Mouse (Mus musculus): ENCODE measurements around the gene Fzd9. TPM values are rescaled to one million over a fixed set of nuclear protein-coding genes. Genes with fewer than 3 reads are reported as not detected.

Gene Fzd9
- polyA plus RNA-seq, 1 experiment from 2014 or later = 19.7 TPM

- WGBS = 89% methylated on average over 3 of the region's 3 CpGs
These were observed 5.1 kb upstream of the Fzd9 start for GRCm38 (mm10) chr5:135256166-135256565.

GRCm38 (mm10) chr5:135253741-135254401 lies 2.8 kb upstream of the Fzd9 start:
- peak overlapping the region; percentile 43 for H3K9ac ChIP-seq (ENCODE audit: low read length)
- H3K4me3 ChIP-seq (ENCODE audit: low read depth, low read length) = no peak overlapping the region
- ATAC-seq (replicated peaks; ENCODE audit: low FRiP score) (peak; percentile 88), DNase-seq (ENCODE audit: low spot score) (peak; percentile 96)
- H3K27me3 ChIP-seq (ENCODE audit: control insufficient read depth, insufficient read depth, low read length) = no peaks in the 10 kb centered on the region
- 7% methylated on average over 12 of the region's 12 CpGs for WGBS
- peak overlapping the region; percentile 96 for H3K27ac ChIP-seq (ENCODE audit: low read depth, low read length)
- H3K9me3 ChIP-seq (ENCODE audit: control insufficient read depth, low read length) = peaks cover 3% of the 10 kb centered on the region; the same call in 1 of the 2 replicates
- peak overlapping the region; percentile 31; the same call in 1 of the 2 replicates for H3K4me2 ChIP-seq (ENCODE audit: low read depth, low read length, severe bottlenecking)
- H3K36me3 ChIP-seq (ENCODE audit: control insufficient read depth, insufficient read depth, low read length) = no peaks in the 10 kb centered on the region
- peaks cover 39% of the 10 kb centered on the region for H3K4me1 ChIP-seq (replicated peaks; ENCODE audit: control insufficient read depth, insufficient read depth, low read length)

More at GRCm38 (mm10) chr5:135256166-135256565, 5.1 kb upstream of the Fzd9 start:
- Histone ChIP-seq H3K4me2 (ENCODE audit: low read depth, low read length, severe bottlenecking) (no peak overlapping the region), H3K4me1 (replicated peaks; ENCODE audit: control insufficient read depth, insufficient read depth, low read length) (peaks cover 27% of the 10 kb centered on the region), H3K4me3 (ENCODE audit: low read depth, low read length) (no peak overlapping the region), H3K27me3 (ENCODE audit: control insufficient read depth, insufficient read depth, low read length) (no peaks in the 10 kb centered on the region), H3K9me3 (ENCODE audit: control insufficient read depth, low read length) (peaks cover 3% of the 10 kb centered on the region; the same call in 1 of the 2 replicates), H3K36me3 (ENCODE audit: control insufficient read depth, insufficient read depth, low read length) (no peaks in the 10 kb centered on the region), H3K9ac (ENCODE audit: low read length) (no peak overlapping the region), H3K27ac (ENCODE audit: low read depth, low read length) (no peak overlapping the region)
- no peak for ATAC-seq (replicated peaks; ENCODE audit: low FRiP score)
- DNase-seq (ENCODE audit: low spot score) = no peak

- 2% methylated on average over 91 of the region's 92 CpGs for WGBS
- DNase-seq (ENCODE audit: low spot score) (peak; percentile 72), ATAC-seq (replicated peaks; ENCODE audit: low FRiP score) (peak; percentile 18)
- Histone ChIP-seq H3K27ac (ENCODE audit: low read depth, low read length) (no peak overlapping the region), H3K4me2 (ENCODE audit: low read depth, low read length, severe bottlenecking) (peak overlapping the region; percentile 97), H3K4me1 (replicated peaks; ENCODE audit: control insufficient read depth, insufficient read depth, low read length) (peaks cover 46% of the 10 kb centered on the region), H3K27me3 (ENCODE audit: control insufficient read depth, insufficient read depth, low read length) (no peaks in the 10 kb centered on the region), H3K4me3 (ENCODE audit: low read depth, low read length) (peak overlapping the region; percentile 67), H3K9ac (ENCODE audit: low read length) (peak overlapping the region; percentile 73), H3K36me3 (ENCODE audit: control insufficient read depth, insufficient read depth, low read length) (no peaks in the 10 kb centered on the region), H3K9me3 (ENCODE audit: control insufficient read depth, low read length) (no peaks in the 10 kb centered on the region)
These were observed 598 bp downstream of the Fzd9 start for GRCm38 (mm10) chr5:135250186-135251078.

- Histone ChIP-seq H3K27ac (ENCODE audit: low read depth, low read length) (no peak overlapping the region), H3K4me3 (ENCODE audit: low read depth, low read length) (peak overlapping the region; percentile 67), H3K9me3 (ENCODE audit: control insufficient read depth, low read length) (no peaks in the 10 kb centered on the region), H3K9ac (ENCODE audit: low read length) (peak overlapping the region; percentile 73), H3K4me1 (replicated peaks; ENCODE audit: control insufficient read depth, insufficient read depth, low read length) (peaks cover 39% of the 10 kb centered on the region), H3K36me3 (ENCODE audit: control insufficient read depth, insufficient read depth, low read length) (peaks cover 8% of the 10 kb centered on the region), H3K27me3 (ENCODE audit: control insufficient read depth, insufficient read depth, low read length) (no peaks in the 10 kb centered on the region), H3K4me2 (ENCODE audit: low read depth, low read length, severe bottlenecking) (peak overlapping the region; percentile 97)
- ATAC-seq (replicated peaks; ENCODE audit: low FRiP score) (no peak), DNase-seq (ENCODE audit: low spot score) (no peak)
- 79% methylated on average over 16 of the region's 16 CpGs for WGBS
These were observed 1.9 kb downstream of the Fzd9 start for GRCm38 (mm10) chr5:135248956-135249676.

GRCm38 (mm10) chr5:135247337-135247736 lies 3.7 kb downstream of the Fzd9 start:
- no peaks in the 10 kb centered on the region for H3K27me3 ChIP-seq (ENCODE audit: control insufficient read depth, insufficient read depth, low read length)
- peaks cover 27% of the 10 kb centered on the region for H3K4me1 ChIP-seq (replicated peaks; ENCODE audit: control insufficient read depth, insufficient read depth, low read length)
- no peak overlapping the region for H3K27ac ChIP-seq (ENCODE audit: low read depth, low read length)
- DNase-seq (ENCODE audit: low spot score) (no peak), ATAC-seq (replicated peaks; ENCODE audit: low FRiP score) (no peak)
- peaks cover 21% of the 10 kb centered on the region for H3K36me3 ChIP-seq (ENCODE audit: control insufficient read depth, insufficient read depth, low read length)
- H3K9ac ChIP-seq (ENCODE audit: low read length) = no peak overlapping the region
- no peaks in the 10 kb centered on the region for H3K9me3 ChIP-seq (ENCODE audit: control insufficient read depth, low read length)
- peak overlapping the region; percentile 97 for H3K4me2 ChIP-seq (ENCODE audit: low read depth, low read length, severe bottlenecking)
- H3K4me3 ChIP-seq (ENCODE audit: low read depth, low read length) = no peak overlapping the region; the same call in 1 of the 2 replicates
- 78% methylated on average over 9 of the region's 9 CpGs for WGBS

- no peak for ATAC-seq (replicated peaks; ENCODE audit: low FRiP score)
- Histone ChIP-seq H3K27ac (ENCODE audit: low read depth, low read length) (0 out of 2 replicates have a peak overlapping the region, but pooled peaks have one; percentile 21), H3K4me1 (replicated peaks; ENCODE audit: control insufficient read depth, insufficient read depth, low read length) (peaks cover 27% of the 10 kb centered on the region), H3K4me3 (ENCODE audit: low read depth, low read length) (no peak overlapping the region), H3K4me2 (ENCODE audit: low read depth, low read length, severe bottlenecking) (no peak overlapping the region), H3K27me3 (ENCODE audit: control insufficient read depth, insufficient read depth, low read length) (no peaks in the 10 kb centered on the region), H3K9me3 (ENCODE audit: control insufficient read depth, low read length) (no peaks in the 10 kb centered on the region), H3K36me3 (ENCODE audit: control insufficient read depth, insufficient read depth, low read length) (peaks cover 25% of the 10 kb centered on the region), H3K9ac (ENCODE audit: low read length) (no peak overlapping the region)
- 67% methylated on average over 4 of the region's 4 CpGs for WGBS
- DNase-seq (ENCODE audit: low spot score) = no peak
These were observed 4.5 kb downstream of the Fzd9 start for GRCm38 (mm10) chr5:135246531-135246930.

GRCm38 (mm10) chr5:135243166-135243565 lies 7.9 kb downstream of the Fzd9 start:
- ATAC-seq (replicated peaks; ENCODE audit: low FRiP score) (no peak), DNase-seq (ENCODE audit: low spot score) (no peak)
- Histone ChIP-seq H3K27ac (ENCODE audit: low read depth, low read length) (no peak overlapping the region), H3K9ac (ENCODE audit: low read length) (no peak overlapping the region), H3K4me3 (ENCODE audit: low read depth, low read length) (no peak overlapping the region), H3K4me1 (replicated peaks; ENCODE audit: control insufficient read depth, insufficient read depth, low read length) (peaks cover 7% of the 10 kb centered on the region), H3K27me3 (ENCODE audit: control insufficient read depth, insufficient read depth, low read length) (no peaks in the 10 kb centered on the region), H3K36me3 (ENCODE audit: control insufficient read depth, insufficient read depth, low read length) (peaks cover 33% of the 10 kb centered on the region), H3K9me3 (ENCODE audit: control insufficient read depth, low read length) (no peaks in the 10 kb centered on the region), H3K4me2 (ENCODE audit: low read depth, low read length, severe bottlenecking) (no peak overlapping the region)
- 93% methylated on average over 1 of the region's 1 CpGs for WGBS

- peaks cover 39% of the 10 kb centered on the region for H3K36me3 ChIP-seq (ENCODE audit: control insufficient read depth, insufficient read depth, low read length)
- peaks cover 6% of the 10 kb centered on the region; the same call in 1 of the 2 replicates for H3K4me1 ChIP-seq (replicated peaks; ENCODE audit: control insufficient read depth, insufficient read depth, low read length)
- H3K9me3 ChIP-seq (ENCODE audit: control insufficient read depth, low read length) = no peaks in the 10 kb centered on the region
- H3K27me3 ChIP-seq (ENCODE audit: control insufficient read depth, insufficient read depth, low read length) = no peaks in the 10 kb centered on the region
- ATAC-seq (replicated peaks; ENCODE audit: low FRiP score) (no peak), DNase-seq (ENCODE audit: low spot score) (no peak)
- H3K27ac ChIP-seq (ENCODE audit: low read depth, low read length) = no peak overlapping the region
- no peak overlapping the region for H3K4me2 ChIP-seq (ENCODE audit: low read depth, low read length, severe bottlenecking)
- H3K4me3 ChIP-seq (ENCODE audit: low read depth, low read length) = no peak overlapping the region
- whole genome bisulfite sequencing = 97% methylated on average over 3 of the region's 3 CpGs
- no peak overlapping the region for H3K9ac ChIP-seq (ENCODE audit: low read length)
These were observed 8.4 kb downstream of the Fzd9 start for GRCm38 (mm10) chr5:135242608-135243007.

All from forebrain, embryonic 11.5 days (tissue).